Mouse (Mus musculus) colon, adult 2 months (tissue): ENCODE measurements around the gene Psmc6. TPM values are rescaled to one million over a fixed set of nuclear protein-coding genes. Genes with fewer than 3 reads are reported as not detected.

Experiments used
- polyA plus RNA-seq: library from polyadenylated mRNA; depleted of rRNA; stranded (reverse); fragments of >200 nt; gene quantifications from 2 replicates; pipeline ENCODE4 v1.2.3, GENCODE M21; 2012; rRNA removed

The Psmc6 gene
- 10.1 and 14.9 TPM in 2 replicates for polyA plus RNA-seq

DNA sequence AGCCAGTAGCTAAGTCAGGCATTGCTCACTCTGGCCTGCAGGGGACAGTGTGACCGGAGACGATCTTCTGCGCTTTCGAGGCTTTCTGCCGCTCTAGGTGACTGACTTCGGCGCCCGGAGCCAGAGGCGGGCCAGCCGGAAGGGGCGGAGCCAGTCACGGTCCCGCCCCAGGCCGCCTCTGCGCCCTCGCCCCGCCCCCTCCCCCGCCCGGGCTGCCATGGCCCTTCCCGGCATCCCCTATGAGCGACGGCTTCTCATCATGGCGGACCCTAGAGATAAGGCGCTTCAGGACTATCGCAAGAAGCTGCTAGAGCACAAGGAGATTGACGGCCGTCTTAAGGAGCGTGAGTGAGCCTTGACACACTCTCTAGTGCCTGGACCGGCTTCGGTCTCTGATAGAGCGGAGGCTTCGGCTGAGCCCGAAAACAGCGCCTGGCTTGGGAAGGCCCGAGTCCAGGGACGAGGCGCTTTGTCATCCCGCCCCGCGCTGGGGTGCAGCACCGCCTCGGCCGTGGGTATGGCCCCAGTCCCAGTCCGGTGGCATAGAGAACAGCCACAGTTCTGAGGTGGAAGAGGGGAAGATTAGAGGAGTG, at the start of gene Psmc6:
Gene Psmc6, plus strand, starts transcription at position 200 of the 593 bp plus-strand sequence.

GRCm38 (mm10) chr14:45318426-45319236, 11.0 kb upstream of the Psmc6 start, which contains the start of gene Ero1l:
Ero1l (minus strand) TSS chr14:45318771.

DNA sequence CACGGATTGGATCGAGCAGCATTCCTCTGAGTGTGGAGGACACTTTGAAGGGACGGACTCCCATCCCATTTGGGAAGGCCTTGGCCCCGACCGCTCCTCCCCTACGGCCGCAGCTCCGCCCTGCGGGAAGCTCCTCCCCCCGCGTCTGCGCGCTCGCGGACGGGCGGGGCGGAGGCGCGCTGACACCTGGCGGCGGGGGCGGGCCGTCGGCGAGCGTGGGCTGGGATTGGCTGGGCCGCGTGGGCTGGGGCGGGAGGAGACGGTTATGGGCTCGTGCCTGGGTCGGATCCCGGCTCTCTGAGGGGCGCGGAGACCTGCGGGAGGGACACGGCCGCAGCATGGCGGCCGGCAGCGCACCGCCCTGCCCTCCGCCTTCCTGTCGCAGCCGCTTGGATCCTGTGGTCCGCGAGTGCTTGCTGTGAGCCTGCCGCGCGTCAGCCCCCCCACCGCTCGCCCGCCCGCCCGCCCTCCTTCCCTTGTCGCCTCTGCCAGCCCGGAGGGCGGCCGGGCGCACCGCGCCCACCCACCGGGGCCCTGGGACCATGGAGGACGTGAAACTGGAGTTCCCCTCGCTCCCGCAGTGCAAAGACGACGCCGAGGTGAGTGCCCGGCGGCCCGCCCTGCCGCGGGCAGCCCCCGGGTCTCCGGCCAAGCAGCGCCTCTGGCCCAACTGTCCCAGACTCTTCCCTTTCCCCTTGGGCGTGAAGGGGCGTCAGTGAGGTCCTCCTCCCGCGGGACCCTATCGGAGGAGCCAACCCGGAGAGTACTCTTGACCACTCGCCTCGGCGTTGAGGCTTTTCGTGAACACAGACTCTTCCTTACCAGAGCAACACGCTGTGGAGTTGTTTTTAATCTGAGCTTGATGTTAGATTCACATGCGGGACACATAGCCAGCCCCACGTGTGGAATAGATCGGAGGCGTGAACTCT, 21.6 kb downstream of the Psmc6 start, which contains the start of gene Styx:
Gene Styx, plus strand, starts transcription at position 163 of the 929 bp plus-strand sequence.

Other genes with a start within 250 kb of the Psmc6 start
- gene Gpr137c, start 110.1 kb upstream of the Psmc6 start, polyA plus RNA-seq, result 3.3 and 5.7 TPM in 2 replicates
- 4.5 and 5.7 TPM in 2 replicates for gene Txndc16, start 109.5 kb upstream of the Psmc6 start, polyA plus RNA-seq
- 4.3 and 7.4 TPM in 2 replicates for gene Ero1l, start 11.0 kb upstream of the Psmc6 start, polyA plus RNA-seq
- 19.6 and 29.7 TPM in 2 replicates for gene Styx, start 21.3 kb downstream of the Psmc6 start, polyA plus RNA-seq
- 12.8 and 14.3 TPM in 2 replicates for gene Gnpnat1, start 75.1 kb downstream of the Psmc6 start, polyA plus RNA-seq
- 19.5 and 20.3 TPM in 2 replicates for gene Fermt2, start 200.3 kb downstream of the Psmc6 start, polyA plus RNA-seq